Mouse (Mus musculus): ENCODE data around the gene Tigd4.

Tigd4 gene

DNA sequence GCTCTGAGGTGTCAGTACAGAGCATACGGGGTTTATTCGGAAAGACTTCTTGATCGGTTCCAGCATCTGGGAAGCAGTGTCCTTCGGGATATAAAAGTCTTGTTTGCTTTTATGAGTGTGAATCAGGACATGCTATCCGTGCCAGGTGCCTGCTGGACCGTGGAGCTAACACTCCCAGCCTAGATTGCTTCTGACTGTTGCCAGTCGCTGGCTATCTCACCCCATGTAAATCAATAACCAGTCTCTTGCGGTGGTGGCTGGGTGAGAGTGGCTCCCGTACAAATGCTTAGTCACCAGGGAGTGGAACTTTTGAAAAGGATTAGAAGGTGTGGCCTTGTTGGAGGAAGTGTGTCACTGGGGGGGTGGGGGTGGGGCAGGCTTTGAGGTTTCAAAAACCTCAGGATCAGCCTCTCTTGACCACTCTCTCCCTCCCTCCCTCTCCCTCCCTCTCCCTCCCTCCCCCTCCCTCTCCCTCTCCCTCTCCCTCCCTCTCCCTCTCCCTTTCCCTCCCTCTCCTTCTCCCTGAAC is 16.9 kb downstream of the Tigd4 start:
- no peak for DNase-seq (ENCODE audit: extremely low spot score, low read depth, low spot score)

DNA sequence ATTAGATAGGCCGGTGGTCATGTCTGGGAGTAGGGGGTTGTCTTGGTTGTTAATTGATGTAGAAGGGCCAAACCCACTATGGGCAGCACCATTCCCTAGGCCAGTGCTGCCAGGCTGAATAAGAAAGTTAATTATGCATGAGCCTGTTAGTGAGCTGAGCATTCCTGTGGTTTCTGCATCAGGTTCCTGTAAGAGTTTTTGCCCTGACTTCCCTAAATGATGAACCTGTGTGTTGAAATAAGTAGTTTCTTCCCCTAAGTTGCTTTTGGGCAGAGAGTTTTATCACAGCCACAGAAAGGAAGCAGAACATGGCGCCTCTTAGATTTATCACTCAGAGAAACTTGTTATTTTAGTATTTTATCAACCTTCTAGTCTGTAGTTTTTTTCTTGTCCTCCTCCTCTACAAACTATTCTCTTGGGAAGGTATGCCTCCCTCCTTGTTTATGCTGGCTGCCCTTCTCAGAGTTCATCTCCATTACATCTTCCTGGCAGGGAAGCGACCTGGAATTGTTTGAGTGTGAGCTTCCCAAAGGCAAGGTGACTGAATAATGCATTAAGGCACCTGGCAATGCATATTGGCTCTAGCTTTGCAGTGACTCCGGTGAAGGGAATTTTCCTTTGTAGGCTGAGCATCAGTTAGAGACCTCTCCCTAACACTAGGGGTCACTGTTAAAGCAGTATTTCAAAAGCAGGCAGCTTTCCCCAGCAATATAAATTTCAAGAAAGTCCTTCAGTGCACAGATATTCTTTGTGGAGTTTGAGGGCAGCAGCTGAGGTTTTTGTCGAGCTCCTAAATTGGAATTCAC is 21.9 kb downstream of the Tigd4 start:
- no peak for DNase-seq (ENCODE audit: extremely low spot score, low read depth, low spot score)

DNA sequence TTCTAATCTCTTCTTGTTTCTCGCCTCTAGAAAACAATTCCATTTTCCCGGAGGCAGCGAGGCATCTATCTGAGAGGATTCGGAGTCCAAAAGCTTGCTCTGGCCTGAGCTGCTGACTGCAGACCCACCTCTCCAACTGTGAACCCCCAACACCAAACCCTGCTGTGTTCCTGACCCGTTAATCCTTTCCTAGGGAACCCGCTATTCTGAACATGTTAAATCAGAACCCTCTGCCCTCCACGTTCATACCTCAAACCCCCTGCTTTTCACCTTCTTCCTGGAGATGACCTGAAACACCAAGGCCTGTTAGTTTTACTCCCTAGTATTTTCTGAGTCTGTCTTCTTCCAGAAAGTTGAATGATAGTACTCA is 22.5 kb downstream of the Tigd4 start:
- no peak for DNase-seq (ENCODE audit: extremely low spot score, low read depth, low spot score)

DNA sequence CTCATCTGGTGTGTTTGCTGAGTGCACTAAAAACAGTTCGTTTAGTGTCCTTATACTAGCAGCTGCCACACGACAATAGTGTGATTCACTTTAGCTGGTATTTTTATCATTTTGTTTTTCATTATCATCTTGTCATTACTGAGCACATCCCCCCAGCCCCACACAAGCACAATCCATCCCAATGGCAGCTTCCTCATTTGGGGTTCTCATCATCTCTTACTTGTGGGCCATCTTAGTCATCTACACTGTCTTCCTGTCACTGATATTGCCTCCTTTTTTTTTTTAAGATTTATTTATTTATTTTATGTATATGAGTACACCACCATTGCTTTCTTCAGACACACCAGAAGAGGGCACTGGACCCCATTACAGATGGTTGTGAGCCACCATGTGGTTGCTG is 25.3 kb downstream of the Tigd4 start:
- no peak for DNase-seq (ENCODE audit: extremely low spot score, low read depth, low spot score)

DNA sequence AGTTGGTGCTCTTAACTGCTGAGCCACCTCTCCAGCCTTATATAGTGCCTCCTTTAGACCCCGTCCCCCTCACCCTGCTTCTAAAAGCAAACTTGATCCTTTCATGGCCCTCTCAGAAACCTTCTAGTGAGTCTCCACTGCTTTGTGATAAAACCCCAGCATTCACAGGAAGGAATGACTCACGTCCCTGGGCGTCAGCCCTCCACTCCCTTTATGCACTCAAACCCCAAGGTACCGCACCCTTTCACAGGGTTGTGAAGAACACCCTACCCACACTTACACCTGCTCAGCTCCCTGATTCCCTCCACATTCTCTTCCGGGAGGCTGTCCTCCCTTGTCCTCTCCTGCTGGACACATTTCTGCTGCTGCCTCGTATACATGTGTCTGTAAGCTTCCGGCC is 25.7 kb downstream of the Tigd4 start:
- no peak for DNase-seq (ENCODE audit: extremely low spot score, low read depth, low spot score)

DNA sequence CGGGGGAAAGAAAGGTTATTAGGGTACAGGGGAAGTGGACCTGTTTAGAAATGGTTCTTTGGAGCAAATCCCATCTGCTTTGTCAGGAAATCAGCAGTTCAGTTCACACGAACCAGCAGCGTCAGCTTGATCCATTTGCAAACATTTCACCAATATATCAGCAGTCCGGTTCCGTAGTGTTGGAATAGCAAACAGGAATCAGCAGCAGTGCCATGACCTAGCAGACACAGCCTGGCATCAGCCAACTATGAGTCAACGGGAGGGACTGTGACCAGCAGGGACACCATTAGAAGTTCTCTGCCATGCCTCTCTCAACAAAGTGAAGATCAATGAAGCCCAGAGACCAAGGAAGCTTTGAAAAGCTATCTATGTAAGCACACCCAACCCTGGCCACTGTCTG is 26.4 kb downstream of the Tigd4 start:
- no peak for DNase-seq (ENCODE audit: extremely low spot score, low read depth, low spot score)

DNA sequence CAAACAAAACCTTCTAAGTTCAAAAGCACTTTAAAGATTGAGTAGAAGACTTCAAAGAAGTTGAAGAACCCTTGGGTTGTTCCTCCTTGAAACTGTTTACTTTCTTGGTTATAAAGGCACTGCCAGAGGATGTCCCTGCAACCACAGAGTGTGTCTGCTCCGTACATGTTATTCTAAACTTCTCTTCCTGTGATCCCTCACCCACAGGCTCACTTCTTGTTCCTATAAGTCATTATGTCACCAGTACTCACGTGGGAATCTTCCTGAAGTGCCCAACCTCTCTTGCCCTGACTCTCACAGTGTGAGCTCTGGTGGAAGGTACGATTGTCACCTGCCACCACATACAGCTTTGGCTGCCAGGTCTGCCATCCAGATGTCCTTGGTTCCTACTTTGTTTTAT is 28.7 kb downstream of the Tigd4 start:
- no peak for DNase-seq (ENCODE audit: extremely low spot score, low read depth, low spot score)

DNA sequence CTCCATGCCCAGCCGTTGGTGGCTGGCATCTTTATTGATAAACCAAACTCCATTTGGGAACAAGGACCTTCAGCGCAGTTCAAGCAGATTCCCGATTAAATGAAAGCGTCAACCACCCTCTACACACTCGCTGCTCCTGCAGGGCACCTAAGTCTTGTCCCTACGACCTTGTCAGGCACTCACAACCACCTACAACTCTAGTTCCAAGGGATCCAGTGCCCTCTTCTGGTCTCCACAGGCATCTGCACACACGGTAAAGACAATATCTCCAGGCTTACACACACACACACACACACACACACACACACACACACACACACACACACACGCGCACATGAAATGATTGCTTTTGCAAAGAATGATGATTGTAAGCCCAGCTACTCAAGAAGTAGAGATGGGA is 38.2 kb downstream of the Tigd4 start:
- no peak for DNase-seq (ENCODE audit: extremely low spot score, low read depth, low spot score)

DNA sequence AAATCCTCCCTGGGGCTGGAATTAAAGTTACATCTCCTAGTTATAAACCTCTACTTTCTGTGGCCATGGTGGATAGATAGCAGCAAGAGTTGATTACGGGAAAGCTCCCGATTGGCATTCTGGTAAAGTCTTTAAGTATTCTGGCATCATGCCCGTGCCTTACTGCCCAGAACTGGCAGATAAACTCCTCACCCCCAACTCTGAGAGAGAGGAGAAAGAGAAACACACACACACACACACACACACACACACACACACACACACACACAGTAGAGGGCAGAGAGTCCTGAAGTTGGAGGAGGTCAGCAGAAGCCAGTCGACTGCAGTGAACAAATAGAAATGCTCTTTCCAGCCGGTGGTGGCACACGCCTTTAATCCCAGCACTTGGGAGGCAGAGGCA is 43.7 kb downstream of the Tigd4 start:
- no peak for DNase-seq (ENCODE audit: extremely low spot score, low read depth, low spot score)

DNA sequence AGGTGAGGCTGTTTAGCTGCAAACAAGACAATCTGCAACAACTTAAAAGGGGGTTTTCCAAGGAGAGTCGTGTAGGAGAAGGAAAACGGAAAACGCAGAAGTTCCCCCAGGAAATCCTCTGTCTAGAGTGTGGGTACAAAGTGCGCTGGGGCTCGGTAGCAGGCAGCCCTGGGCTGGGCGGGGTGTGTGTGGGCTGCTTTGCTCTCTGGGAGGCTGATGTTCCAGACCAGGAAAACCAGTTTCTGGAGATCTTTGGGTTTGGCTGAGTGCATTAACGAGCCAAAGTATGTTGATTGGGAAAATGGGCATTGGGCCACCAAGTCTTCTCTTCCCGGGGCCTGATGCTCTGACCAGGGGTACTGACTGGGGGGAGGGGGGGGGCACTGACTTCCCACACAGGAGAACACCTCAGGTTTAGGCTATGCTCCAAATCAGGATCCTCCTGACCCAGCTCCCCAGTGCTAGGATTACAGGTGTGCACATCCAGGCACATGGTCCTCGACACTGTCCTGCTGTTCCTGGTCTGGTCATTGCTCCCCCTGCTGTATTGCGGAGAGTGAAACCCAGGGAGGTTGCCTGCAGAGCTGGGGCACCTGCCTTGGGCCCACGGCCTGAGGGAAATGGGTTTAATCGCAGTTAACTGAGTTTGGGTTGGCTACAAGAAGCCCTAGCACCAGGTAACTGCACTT is 44.7 kb downstream of the Tigd4 start:
- no peak for DNase-seq (ENCODE audit: extremely low spot score, low read depth, low spot score)

DNA sequence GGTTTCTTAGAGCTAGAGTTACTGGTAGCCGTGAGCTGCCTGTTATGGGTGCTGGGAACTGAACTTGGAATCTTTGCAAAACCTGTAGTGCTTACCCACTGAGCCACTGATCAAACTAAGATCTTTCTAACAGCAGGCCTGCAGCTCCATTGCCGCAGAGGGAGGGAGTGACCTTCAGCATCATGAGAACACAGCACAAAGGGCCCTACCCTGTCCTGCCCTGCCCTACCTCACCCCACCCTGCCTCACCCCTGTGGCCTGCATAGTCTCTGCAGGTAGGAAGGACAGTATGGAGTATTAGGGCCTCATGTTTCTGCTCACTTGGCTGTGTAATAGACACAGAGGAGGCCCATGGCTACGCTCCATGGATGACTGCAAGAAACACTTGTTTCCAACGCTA is 45.5 kb downstream of the Tigd4 start:
- no peak for DNase-seq (ENCODE audit: extremely low spot score, low read depth, low spot score)

DNA sequence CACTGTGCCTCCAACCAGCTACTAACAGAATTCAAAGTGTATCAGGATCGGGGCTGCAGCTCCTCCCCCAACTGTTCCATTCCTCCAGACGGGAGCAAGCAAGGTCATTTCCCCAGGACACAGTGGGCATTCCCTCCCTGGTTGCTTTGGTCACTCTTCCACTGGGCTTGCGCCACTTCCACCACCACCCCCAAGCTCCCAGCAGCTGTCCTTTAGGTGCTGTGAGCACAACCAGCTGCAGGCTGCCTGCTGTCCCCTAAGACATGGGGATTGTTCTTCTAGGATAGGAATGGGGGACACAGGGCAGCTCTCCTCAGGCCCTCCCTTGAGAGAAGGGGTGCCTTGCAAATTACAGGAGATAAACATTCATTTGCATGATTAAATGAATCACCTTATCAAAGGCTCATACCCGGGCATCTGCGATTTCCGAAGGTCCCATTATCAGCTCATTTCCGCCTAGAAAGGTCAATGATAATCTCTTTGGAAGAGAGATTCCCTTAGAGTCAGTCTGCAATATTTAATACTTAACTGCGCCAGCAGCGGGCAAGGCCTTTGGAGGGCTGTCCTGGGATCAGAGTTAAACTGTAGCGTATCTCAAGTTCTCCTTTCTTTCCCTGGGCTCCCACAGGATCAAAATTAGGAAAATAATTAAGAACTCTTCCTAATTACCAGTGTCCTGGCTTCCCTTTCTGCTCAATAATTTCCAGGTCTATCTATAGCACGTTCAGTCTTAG is 46.6 kb downstream of the Tigd4 start:
- DNase-seq (ENCODE audit: extremely low spot score, low read depth, low spot score): no peak

DNA sequence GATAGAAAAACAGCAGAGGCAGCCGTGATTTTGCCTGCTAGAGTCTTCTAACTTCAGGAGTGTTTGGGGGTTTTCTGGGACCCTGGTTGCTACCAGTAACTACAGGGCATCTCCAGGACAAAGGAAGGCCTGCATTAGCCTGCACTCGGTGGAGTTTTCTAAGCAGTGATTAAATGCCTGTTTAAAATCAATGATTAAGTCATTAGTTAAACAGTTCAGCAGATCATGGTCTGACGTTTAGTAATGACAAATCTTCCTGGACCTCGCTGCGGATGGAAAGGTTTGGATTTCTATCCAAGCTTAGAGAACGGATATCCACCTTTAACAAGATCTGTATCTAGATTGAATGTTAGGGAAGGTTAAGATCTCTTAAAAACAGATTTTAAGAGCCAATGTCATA is 47.2 kb downstream of the Tigd4 start:
- no peak for DNase-seq (ENCODE audit: extremely low spot score, low read depth, low spot score)

DNA sequence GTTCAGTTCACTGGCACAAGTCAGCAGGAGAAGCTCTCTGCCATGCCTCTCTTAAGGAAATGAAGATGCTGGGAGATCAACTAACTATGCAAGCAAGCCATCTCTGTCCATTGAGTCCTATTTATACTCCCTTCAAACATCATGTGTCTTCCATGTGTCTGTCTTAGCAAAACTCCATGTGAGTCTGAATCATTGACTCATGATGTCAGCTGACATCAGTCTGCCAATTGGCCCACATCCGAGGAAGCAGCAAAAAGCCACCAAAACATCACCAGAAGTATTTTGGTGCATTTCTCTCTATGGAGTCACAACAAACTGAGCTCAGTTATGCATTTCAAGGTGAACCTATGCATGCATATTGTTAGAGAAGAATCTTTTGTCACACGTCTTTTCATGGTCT is 48.0 kb downstream of the Tigd4 start:
- DNase-seq (ENCODE audit: extremely low spot score, low read depth, low spot score): no peak

DNA sequence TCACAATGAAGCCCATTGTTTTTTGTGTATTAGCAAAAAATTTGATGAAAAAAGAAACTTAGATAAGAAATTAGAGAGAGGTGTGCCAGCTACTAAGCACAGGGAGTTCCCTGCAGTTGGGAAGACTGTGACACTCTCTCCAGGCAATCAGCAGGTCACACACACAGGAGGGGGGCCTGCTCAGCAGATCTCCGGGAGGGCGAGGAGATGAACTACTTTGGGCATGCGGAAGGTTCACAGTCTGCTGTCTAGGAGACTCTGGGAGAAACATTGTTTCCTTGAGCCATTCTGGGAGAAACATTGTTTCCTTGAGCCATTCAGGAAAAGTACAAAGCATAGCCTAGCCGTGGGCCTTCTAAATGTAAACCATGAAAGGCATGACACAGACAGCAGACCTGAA is 49.6 kb downstream of the Tigd4 start:
- no peak for DNase-seq (ENCODE audit: extremely low spot score, low read depth, low spot score)

DNA sequence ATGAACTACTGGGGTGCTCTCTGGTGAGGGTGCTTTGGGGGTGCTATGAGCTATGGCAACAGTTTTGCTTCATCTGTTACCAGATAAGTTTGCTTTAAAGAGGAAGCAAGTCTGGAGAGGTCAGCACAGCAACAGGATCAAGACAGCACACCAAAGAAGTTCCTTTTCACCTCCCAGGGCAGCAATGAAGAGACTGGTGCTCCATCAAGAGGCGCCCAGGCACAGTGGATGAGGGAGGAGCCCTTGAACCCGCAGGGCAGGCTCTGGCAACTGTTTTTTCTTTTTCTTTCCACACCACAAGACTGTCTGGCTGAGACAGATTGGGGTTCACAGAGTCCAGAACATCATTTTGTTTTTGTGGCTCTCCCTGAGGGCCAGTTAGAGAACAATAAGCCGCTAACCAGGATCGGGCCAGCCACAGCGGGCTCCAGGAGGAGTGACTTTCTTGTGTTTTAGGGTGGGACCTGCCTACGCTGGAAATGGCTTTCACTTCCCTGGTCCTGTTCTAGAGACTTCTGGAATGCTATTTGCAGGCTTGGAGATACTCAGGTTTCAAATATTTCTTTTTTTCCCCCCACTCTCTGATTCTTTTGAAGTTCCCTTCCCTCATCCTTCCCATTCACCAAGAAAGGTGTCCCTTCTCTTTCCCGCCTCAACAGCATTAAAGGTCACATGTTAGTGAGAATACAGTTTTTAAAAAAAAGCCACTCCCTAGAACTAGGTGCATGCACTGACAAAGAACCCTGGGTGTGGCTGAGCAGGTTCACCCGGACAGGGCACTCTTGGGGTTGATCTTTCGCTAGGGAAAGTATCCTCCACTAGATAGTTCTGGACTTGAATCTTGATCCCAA is 52.0 kb downstream of the Tigd4 start:
- no peak for DNase-seq (ENCODE audit: extremely low spot score, low read depth, low spot score)

DNA sequence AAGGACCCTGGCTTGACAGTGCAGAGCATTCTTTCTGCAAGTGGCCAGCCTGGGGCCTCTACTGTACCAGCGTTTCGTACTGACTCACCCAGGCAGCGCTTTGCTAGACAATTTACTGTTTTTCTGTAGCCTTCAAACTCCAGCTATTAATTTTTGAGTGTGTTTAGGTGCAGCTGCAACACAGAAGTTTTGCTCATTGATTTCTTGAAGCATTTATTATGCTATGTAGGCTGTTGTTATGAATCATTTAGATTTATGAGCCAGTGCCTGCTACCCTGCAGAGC is 52.6 kb downstream of the Tigd4 start:
- DNase-seq (ENCODE audit: extremely low spot score, low read depth, low spot score): no peak

DNA sequence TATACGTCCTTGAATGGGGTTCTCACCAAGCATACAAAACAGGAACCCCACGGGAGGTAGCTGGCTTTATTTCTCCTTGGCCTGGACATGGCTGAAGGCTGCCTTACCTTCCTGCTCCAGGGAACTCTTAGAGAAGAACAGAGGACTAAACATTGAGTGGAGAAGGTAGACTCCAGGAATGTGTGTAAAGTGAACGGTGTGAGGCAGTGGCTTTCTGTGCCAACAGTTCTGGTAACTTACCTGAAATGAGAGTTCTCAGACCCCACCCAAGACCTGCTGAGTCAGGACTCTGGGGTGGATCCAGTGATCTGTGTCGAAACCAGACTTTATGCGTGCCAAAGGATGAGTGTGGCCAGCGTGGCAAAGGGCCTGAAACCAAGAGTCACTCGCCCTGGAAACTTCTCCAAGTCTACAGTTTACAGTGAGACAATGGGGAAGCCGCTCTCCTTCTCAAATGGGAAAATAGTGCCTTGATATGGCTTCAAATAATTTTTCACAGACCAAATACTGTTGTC is 53.0 kb downstream of the Tigd4 start:
- DNase-seq (ENCODE audit: extremely low spot score, low read depth, low spot score): no peak

Data from hindlimb bud, embryonic 11.5 days (tissue).